Mouse (Mus musculus) kidney, postnatal 36 days (tissue): Measurements from ENCODE around the gene Ttc21a.

Experiments
- DNase-seq, 2 experiments: peaks; one replicate each; pipeline ENCODE4 v3.0.0; 2021 to 2022; ENCODE audit warnings: mixed read lengths in 2 of 2

Gene Ttc21a

GRCm38 (mm10) chr9:119937005-119937773, at the start of gene Ttc21a, which contains the start of gene Gorasp1:
TSS of gene Ttc21a (plus strand) at chr9:119937606.
TSS of gene Gorasp1 (minus strand) at chr9:119937565.
- peak; percentile 96 to 99 for DNase-seq

DNA sequence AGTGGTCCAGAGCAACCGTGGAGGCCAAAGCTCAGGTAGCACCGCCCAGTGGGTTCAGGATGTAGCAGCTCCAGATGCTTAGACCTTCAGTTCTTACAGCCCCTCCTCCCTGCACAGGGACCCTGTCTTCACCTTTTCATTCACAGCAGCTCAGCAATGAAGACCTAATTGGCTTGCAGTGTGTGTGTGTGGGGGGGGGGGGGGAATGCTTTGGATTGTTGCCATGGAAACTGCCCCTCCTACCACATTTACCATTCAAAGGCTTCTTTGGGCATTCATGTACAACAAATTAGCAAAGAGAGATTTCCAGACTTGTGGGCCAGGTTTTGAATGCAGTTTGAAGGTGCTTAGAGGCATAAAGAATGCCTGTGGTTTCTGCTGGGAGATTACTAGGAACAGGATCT, 48.6 kb upstream of the Ttc21a start:
- no peak for DNase-seq

DNA sequence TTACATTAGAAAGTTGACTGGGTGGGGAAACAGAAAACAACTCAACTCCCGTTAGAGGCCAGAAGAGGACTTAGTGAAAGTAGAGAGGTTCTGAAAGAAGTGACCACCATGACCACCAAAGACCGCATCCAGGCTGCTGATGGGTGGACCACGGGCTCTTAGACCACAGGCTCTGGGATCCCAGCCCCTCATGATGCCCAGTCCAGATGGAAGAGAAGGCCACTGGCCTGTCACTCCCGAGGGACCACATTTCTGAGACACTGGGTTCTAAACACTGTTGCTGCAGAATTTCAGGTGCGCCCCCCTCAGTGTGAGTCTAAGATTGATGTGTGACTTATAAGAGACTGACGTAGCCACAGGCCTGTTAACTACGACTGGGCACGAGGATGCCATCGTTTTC, 48.0 kb upstream of the Ttc21a start:
- DNase-seq: no peak

- DNase-seq: peak; percentile 21 to 53
Observed at GRCm38 (mm10) chr9:119890692-119891091, 46.7 kb upstream of the Ttc21a start.

DNA sequence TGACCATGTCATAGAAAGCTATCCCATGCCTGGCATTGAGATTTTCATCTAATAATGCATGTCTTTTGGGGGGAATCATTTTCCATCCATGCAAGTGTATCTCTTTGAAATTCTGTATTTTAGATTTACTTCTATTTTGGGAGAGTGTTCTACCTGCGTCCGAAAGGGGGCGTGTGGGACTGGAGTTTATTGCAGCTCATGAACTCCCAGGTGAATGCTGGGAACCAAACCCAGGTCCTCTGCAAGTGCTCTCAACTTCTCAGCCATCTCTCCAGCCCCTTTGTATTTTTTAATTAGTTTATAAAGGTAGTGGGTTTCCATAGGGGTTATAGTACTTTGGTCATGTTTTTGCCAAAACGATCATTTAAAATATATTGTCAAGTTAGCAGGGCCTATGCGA, 43.5 kb upstream of the Ttc21a start:
- no peak for DNase-seq

DNA sequence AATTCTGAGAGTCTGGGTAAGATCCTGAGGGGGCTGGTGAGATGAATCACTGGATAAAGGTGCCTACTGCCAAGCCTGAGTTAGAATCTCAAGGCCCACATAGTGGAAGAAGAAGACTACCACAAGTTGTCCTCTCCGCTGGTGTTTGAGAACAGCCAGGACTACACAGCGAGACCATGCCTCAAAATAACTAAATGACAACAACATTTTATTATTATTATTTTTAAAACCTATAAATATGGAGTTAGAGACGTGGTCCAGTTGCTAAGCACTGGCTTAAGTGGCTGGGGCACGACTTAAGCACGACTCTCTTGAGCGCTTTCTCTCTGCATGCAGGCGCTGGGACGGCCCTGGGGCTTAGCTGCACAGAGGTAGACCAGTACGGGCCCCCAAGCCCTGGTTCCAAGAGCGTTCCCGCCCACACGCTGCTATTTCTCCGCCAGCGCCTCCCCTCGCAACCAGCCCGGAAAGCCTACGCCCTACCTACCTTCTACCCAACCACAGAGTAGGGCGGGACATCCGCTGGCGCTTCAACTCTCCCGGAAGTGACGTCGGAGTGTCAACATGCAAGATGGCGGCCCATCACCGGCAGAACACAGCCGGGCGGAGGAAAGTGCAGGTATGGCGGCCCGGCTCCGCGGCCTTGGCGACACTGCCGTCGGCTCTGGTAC, 42.9 kb upstream of the Ttc21a start, which contains the start of gene Wdr48:
Gene Wdr48, plus strand, starts transcription at position 540 of the 671 bp plus-strand sequence.
- peak; percentile 98 to 99 for DNase-seq

DNA sequence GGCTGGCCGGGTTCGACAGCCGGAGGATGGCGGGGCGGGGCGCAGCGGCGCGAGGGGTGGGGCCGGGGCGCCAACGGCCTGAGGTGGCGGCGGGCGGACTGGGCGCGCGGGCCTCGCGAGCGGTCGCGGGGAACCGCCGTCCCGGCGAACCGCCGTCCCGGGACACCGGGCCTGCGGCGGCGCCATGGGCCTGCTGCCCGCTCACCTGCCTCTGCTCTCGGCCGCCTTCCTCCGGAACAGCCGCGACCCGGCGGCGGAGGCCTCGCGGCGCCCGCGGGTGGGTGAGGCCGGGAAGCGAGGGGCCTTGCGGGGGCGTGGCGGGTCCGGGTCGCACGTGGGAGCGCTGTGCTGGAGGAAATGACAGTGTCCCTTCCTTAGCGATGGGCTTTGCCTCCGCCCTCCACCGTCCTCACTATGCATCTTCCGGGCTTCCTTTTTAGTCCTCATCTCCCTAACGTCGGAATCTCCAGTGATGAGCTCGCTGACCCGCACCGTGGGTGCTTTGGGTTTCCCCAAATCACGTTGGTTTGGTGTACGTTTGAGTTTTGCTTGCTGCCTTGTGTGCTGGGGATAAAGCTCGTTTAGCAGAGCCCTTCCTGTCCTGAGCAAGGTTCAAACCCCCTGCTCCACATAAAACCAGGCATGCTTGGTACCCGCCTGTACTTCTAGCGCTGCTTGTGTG, 42.2 kb upstream of the Ttc21a start:
- DNase-seq: peak; percentile 45 to 67

GRCm38 (mm10) chr9:119899446-119899845, 38.0 kb upstream of the Ttc21a start:
- no peak for DNase-seq

DNA sequence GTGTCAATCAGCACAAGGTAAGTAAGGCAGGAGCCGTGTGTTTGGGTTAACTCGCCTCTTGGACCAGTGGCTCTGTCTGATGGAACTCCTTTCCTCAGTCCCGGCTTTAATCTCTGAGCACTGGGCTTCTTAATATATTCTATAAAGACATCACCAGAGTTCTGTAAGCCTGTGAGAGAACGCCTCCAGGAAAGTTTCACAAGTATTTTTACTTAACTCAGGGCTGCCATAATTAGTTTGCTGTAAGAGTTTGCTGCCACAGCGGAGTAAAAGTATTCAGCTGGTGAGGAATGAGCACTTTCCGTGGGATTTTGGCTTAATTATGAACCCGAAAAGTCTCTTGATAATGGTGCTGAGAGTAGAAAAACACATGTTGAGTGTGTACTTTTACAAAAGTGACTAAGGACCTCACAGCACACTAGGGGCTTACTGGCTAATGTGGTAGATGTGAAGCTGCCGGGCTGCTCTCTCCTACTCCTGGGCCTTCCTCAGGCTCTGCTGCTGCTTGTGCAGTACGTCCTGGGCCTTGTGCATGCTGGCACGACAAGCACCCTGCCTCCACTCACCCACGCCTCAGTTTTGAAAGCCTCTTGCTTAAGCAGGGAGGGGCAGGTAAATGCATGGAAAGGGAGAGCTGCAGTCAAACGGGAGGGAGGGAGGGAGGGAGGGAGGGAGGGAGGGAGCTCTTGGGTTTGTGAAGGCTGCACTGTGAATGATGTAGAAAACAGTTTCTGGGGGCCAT, 34.8 kb upstream of the Ttc21a start:
- no peak for DNase-seq

- no peak for DNase-seq
Observed at GRCm38 (mm10) chr9:119908708-119909107, 28.7 kb upstream of the Ttc21a start.

- no peak for DNase-seq
Observed at GRCm38 (mm10) chr9:119909931-119910330, 27.5 kb upstream of the Ttc21a start.

DNA sequence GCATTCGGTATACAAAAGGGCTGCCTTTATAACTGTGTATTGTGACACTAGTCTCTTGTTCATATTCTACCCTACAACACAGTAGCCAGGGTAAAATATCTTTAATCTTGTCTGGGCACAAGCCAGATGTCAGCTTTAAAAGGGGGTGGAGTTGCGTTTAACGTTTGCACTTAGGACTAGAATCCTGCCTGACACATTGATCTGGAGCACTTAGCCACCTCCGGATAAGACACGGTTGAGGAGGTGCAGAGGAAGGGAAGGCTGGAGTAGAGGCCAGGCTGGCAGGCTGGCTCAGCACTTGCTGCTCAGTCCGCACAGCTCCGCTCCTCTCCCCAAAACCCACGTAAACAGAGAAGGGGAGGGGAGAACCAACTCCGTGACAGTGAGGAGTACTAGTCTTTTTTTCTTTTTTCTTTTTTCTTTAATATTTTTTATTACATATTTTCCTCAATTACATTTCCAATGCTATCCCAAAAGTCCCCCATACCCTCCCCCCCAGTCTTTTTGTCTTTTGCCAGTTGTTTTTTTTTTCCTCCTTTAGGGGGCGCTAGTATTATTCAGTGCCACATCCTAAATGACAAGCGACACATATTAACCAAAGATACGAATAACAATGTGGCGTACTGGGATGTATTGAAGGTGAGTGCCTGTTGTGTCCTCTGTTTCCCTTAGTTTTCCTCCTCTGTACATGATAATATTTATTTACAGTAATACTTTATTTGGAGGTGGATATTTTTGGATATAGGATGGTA, 24.1 kb upstream of the Ttc21a start:
- no peak for DNase-seq

GRCm38 (mm10) chr9:119919858-119920257, 17.5 kb upstream of the Ttc21a start:
- no peak for DNase-seq

DNA sequence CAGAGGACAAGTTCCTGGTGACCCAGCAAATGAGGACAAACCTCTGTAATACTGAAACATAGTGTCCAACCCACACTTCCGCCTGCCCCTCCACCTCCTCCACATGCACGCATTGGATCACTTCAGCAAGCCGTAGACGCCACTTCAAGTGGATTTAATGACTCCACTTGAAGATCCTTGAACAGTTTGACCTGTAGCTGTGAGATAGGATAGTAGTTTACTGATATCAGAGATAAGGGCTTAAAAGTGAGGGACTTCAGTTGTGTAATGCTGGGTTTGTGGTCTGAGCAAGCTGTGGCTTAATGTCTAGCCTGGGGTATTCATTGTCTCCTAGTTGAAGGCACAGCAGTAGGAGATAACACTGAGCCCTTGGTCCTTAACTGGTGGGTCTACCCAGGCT, 13.9 kb upstream of the Ttc21a start:
- no peak for DNase-seq

DNA sequence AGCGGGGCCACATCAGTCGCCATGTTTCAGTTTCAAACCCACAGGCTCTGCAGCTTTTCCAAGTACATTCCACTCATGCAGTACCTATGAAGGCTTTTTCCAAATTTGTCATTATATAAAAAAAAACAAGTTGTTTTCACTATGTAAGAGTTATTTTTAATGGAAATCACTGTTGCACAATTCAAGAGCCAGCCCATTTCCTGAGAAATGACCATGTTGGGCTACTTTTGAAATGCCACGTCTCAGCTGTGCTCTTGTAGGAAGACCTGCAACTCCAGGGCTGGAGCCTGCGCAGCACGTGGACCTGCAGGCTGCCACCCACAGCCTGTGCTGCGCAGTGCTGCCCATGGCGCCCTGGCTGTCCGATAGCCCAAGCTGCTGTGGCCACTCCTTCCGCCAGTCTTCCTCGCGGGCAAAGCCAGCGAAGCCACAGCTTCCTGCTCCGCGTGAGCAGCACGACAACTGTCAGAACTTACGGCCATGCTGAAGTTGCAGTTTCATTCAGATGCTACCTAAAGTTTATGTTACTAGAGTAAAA, 12.2 kb upstream of the Ttc21a start:
- DNase-seq: peak in 1 of 2 experiments; percentile 35

- peak in 1 of 2 experiments; percentile 48 for DNase-seq
Observed at GRCm38 (mm10) chr9:119925729-119926128, 11.7 kb upstream of the Ttc21a start.

- DNase-seq: peak in 1 of 2 experiments; percentile 12
Observed at GRCm38 (mm10) chr9:119926497-119926896, 10.9 kb upstream of the Ttc21a start.

DNA sequence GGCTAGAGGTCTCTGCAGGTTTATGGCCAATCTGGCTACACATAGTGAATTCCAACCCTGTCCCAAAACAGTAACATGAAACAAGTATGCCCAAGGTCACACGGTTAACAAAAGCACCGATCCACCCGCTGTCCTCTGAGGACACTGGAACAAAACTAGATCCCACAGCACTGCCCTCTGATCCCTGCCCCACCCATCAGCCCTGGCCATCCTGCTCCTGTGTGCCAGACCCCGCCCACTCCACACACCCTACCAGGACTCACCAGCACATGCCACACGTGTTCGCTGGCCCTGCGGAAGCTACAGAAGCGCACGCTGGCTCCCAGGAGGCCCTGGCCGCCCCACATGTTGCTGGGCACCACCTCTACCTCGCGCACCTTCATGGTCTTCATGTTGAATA, 5.0 kb upstream of the Ttc21a start:
- peak; percentile 68 to 83 for DNase-seq

DNA sequence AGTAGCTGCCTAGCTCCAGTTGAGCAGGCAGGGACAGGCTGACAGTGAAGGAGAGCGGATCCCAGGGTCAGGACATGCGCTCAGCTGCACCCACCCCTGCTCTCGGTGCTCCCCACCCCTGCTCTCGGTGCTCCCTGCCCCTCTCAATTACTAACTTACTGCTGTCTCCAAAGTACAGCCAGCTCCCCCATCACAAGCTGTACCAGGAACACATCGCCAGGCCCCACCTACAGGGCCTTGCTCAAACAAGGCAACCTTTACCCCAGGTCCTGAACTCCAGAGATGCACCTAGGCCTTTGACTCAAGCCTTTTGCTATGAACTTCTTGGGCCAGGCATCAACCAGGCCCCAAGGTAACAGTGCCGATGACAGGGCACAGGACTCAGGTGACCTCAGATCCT, 3.7 kb upstream of the Ttc21a start:
- peak; percentile 31 to 51 for DNase-seq

- DNase-seq: no peak
Observed at GRCm38 (mm10) chr9:119938496-119938895, 1.1 kb downstream of the Ttc21a start.

DNA sequence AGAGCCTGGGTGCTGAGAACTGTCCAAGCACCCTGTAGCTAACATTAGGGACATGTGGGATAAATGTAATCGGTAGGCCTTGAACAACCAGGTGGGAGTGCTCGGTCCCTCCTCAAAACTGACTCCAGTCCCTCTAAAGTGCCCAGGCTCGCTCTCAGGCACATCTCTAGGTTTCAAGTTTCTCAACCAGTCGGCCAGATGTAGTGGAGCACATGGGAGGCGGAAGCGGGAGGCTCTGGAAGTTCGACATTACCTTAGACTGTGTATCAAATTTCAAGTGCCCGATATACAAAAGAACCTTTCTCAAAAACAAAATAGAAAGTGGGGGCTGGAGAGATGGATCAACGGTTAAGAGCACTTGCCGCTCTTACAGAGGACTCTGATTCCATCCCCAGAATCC, 2.2 kb downstream of the Ttc21a start:
- DNase-seq: no peak

DNA sequence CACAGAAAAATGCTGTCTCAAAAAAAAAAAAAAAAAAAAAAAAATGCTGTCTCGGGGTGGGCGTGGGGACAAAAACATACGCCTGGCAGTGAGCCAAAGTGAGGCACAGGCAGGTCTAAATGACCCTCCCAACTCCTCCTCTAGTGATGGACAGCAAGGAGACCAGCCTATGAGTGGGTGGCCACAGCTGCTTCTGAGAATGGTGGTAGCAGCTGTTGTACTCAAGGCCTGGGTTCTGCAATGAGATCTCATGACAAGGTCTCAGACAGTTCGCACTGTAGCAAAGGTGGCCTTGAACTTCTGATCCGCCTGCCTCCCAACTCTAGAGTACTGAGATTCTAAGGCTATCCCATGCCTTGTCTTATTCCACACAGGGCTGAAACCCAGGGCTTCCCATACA, 4.0 kb downstream of the Ttc21a start:
- no peak for DNase-seq
